Mouse (Mus musculus): ENCODE data around the gene Pam.

The Pam gene

GRCm38 (mm10) chr1:97902830-97903229 is 192.6 kb downstream of the Pam start:
- no peak for DNase-seq

- no peak for DNase-seq
Observed at GRCm38 (mm10) chr1:97900559-97901153, 194.8 kb downstream of the Pam start.

- DNase-seq: no peak
Observed at GRCm38 (mm10) chr1:97887511-97887910, 207.9 kb downstream of the Pam start.

GRCm38 (mm10) chr1:97883498-97883897 is 211.9 kb downstream of the Pam start:
- peak; percentile 10 for DNase-seq

- no peak for DNase-seq
Observed at GRCm38 (mm10) chr1:97877037-97877436, 218.4 kb downstream of the Pam start.

GRCm38 (mm10) chr1:97873490-97874054 is 221.9 kb downstream of the Pam start:
- DNase-seq: no peak

- peak; percentile 21 for DNase-seq
Observed at GRCm38 (mm10) chr1:97872493-97872892, 223.0 kb downstream of the Pam start.

- DNase-seq: peak; percentile 5
Observed at GRCm38 (mm10) chr1:97872072-97872471, 223.4 kb downstream of the Pam start.

- no peak for DNase-seq
Observed at GRCm38 (mm10) chr1:97864135-97864534, 231.3 kb downstream of the Pam start.

- DNase-seq: no peak
Observed at GRCm38 (mm10) chr1:97863140-97863539, 232.3 kb downstream of the Pam start.

- no peak for DNase-seq
Observed at GRCm38 (mm10) chr1:97862734-97863133, 232.7 kb downstream of the Pam start.

GRCm38 (mm10) chr1:97854256-97854655 is 241.2 kb downstream of the Pam start:
- no peak for DNase-seq

- DNase-seq: peak; percentile 12
Observed at GRCm38 (mm10) chr1:97851601-97852175, 243.8 kb downstream of the Pam start.

GRCm38 (mm10) chr1:97848601-97849241 is 246.7 kb downstream of the Pam start:
- no peak for DNase-seq

- no peak for DNase-seq
Observed at GRCm38 (mm10) chr1:97843220-97843992, 252.0 kb downstream of the Pam start.

GRCm38 (mm10) chr1:97834354-97834822 is 261.1 kb downstream of the Pam start:
- no peak for DNase-seq

GRCm38 (mm10) chr1:97833466-97834353 is 261.7 kb downstream of the Pam start:
- DNase-seq: peak; percentile 57

- DNase-seq: no peak
Observed at GRCm38 (mm10) chr1:97828087-97828486, 267.4 kb downstream of the Pam start.

- peak; percentile 65 for DNase-seq
Observed at GRCm38 (mm10) chr1:97827566-97827965, 267.9 kb downstream of the Pam start.

- no peak for DNase-seq
Observed at GRCm38 (mm10) chr1:97822904-97823303, 272.5 kb downstream of the Pam start.

- no peak for DNase-seq
Observed at GRCm38 (mm10) chr1:97822203-97822602, 273.2 kb downstream of the Pam start.

- no peak for DNase-seq
Observed at GRCm38 (mm10) chr1:97821282-97821681, 274.2 kb downstream of the Pam start.
